Mouse (Mus musculus) embryo, embryonic 11.5 days (tissue): ENCODE results near the gene Gm6020.
"Not testable (repeated sequence)": the region's sequence is repeated elsewhere in the genome, so short reads cannot be mapped to it uniquely, and the experiment has no call there.

ENCODE experiments used
- DNase-seq: peaks from one replicate; pipeline ENCODE4 v3.0.0-alpha.2; 2012; ENCODE audit warnings: low read depth, low spot score

The Gm6020 gene

GRCm38 (mm10) chr19:61183590-61183989 is at the start of gene Gm6020:
Gene Gm6020, plus strand, starts transcription at chr19:61183890.
- DNase-seq, result not testable (repeated sequence)

GRCm38 (mm10) chr19:61138655-61139054 is 45.0 kb upstream of the Gm6020 start:
- DNase-seq, result no peak

- peak; percentile 77 for DNase-seq
Measured at GRCm38 (mm10) chr19:61140342-61141206, 43.1 kb upstream of the Gm6020 start, which contains the start of gene Zfp950. Gene Zfp950, minus strand, starts transcription at chr19:61140840.

- DNase-seq, result no peak
Measured at GRCm38 (mm10) chr19:61141299-61141698, 42.4 kb upstream of the Gm6020 start.

- no peak for DNase-seq
Measured at GRCm38 (mm10) chr19:61151372-61151700, 32.4 kb upstream of the Gm6020 start.

- DNase-seq, result no peak
Measured at GRCm38 (mm10) chr19:61151701-61152420, 31.8 kb upstream of the Gm6020 start.

- no peak for DNase-seq
Measured at GRCm38 (mm10) chr19:61175756-61176324, 7.8 kb upstream of the Gm6020 start, which contains the start of gene Gm7102. Gene Gm7102, minus strand, starts transcription at chr19:61176309.

GRCm38 (mm10) chr19:61199316-61199715 is 15.6 kb downstream of the Gm6020 start:
- DNase-seq, result peak; percentile 71

- no peak for DNase-seq
Measured at GRCm38 (mm10) chr19:61199836-61200235, 16.1 kb downstream of the Gm6020 start.

GRCm38 (mm10) chr19:61207506-61207905 is 23.8 kb downstream of the Gm6020 start:
- DNase-seq, result not testable (repeated sequence)

GRCm38 (mm10) chr19:61223706-61224328 is 40.1 kb downstream of the Gm6020 start:
- DNase-seq, result no peak

GRCm38 (mm10) chr19:61224678-61225525 is 41.2 kb downstream of the Gm6020 start:
- no peak for DNase-seq

GRCm38 (mm10) chr19:61225526-61226400 is 42.1 kb downstream of the Gm6020 start:
- peak; percentile 79 for DNase-seq

- DNase-seq, result peak; percentile 63
Measured at GRCm38 (mm10) chr19:61226401-61226927, 42.8 kb downstream of the Gm6020 start.

GRCm38 (mm10) chr19:61226928-61227854 is 43.5 kb downstream of the Gm6020 start:
- peak; percentile 74 for DNase-seq

GRCm38 (mm10) chr19:61227941-61228701 is 44.4 kb downstream of the Gm6020 start, which contains the start of gene Csf2ra:
Gene Csf2ra, minus strand, starts transcription at chr19:61228429.
- no peak for DNase-seq
